Mouse (Mus musculus): Measurements from ENCODE around the gene Ccdc71l. TPM values are rescaled to one million over a fixed set of nuclear protein-coding genes. Genes with fewer than 3 reads are reported as not detected.

The Ccdc71l gene
- 5.3 and 5.9 TPM in 2 replicates for polyA plus RNA-seq (2014; fragmentation: Nextera tagmentation; extraction: Ambion mirVana)

DNA sequence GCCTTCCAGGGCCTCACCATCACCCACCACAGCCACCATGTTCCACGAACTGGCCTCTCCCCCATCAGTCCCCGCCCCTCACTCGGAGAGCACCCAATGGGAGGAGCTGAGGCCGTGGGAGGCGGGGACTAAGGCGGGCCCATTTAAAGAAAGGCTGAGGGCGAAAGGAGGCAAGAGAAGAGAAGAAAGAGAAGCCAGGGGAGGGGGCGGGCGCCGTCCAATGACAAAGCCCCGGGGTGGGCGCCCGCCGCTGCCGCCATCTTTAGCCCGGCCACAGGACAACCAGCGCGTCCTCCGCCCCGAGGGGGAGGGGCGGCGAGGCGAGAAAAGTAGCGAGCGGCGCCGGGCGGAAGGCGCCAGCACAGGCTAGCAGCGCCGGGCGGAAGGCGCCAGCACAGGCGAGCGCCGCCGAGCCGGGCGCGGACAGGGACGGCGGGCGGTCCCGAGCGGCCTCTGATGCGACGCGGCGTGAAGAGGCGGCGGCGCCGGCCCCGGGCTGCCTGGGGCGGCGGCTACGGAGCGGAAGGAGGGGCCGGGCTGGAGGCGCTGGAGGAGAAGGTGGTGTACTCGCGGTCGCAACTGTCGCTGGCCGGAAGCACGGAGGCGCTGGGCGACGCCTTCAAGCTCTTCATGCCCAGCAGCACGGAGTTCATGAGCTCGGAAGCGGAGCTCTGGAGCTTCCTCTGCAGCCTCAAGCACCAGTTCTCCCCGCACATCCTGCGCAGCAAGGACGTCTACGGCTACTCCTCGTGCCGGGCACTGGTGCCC, at the start of gene Ccdc71l:
TSS of gene Ccdc71l (plus strand) at position 177 of the 768 bp plus-strand sequence.
- WGBS, result under 1% methylated on average over 56 of the region's 78 CpGs
- peak within 1 kb of the TSS; percentile 82 for H3K4me3 ChIP-seq (ENCODE audit: low read depth, low read length)
- ATAC-seq, result peak; percentile 90
- DNase-seq (ENCODE audit: low spot score), result peak; percentile 92
- H3K9ac ChIP-seq (ENCODE audit: low read length), result peak within 1 kb of the TSS; percentile 94
- H3K9me3 ChIP-seq (replicated peaks; ENCODE audit: control insufficient read depth, low read length), result no peaks in the 10 kb centered on the region
- no peaks in the 10 kb centered on the region for H3K36me3 ChIP-seq (ENCODE audit: control insufficient read depth, insufficient read depth, low read length)
- H3K4me2 ChIP-seq (ENCODE audit: low read length), result peak within 1 kb of the TSS; percentile 72
- no peaks in the 10 kb centered on the region for H3K27me3 ChIP-seq (replicated peaks; ENCODE audit: control insufficient read depth, insufficient read depth, low read length)
- peaks cover 17% of the 10 kb centered on the region for H3K4me1 ChIP-seq (ENCODE audit: control insufficient read depth, insufficient read depth, low read length)
- H3K27ac ChIP-seq (ENCODE audit: low read depth, low read length), result peak within 1 kb of the TSS; percentile 94

DNA sequence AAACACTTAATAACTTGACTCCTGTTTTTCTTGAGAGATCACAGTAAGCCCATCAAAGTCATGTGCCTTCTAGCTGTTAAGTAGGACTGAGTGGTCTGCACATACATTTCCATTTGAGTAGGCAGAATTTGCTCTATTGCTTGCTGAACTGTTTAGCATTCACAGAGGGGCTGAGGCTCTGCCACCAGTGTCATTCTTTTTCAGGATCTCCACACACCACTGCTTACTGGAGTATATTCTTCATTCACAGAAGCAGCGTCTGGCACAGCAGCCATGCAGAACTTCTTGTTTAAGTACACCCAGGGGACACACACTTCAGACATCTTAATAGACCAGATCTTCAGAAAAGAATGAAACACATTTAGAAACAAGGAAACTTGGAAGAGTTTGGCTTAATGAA, 39.4 kb upstream of the Ccdc71l start:
- Histone ChIP-seq H3K9me3 (replicated peaks; ENCODE audit: control insufficient read depth, low read length) (no peaks in the 10 kb centered on the region), H3K36me3 (ENCODE audit: control insufficient read depth, insufficient read depth, low read length) (no peaks in the 10 kb centered on the region), H3K4me3 (ENCODE audit: low read depth, low read length) (no peak overlapping the region), H3K4me1 (ENCODE audit: control insufficient read depth, insufficient read depth, low read length) (no peaks in the 10 kb centered on the region), H3K9ac (ENCODE audit: low read length) (no peak overlapping the region), H3K27me3 (replicated peaks; ENCODE audit: control insufficient read depth, insufficient read depth, low read length) (no peaks in the 10 kb centered on the region), H3K27ac (ENCODE audit: low read depth, low read length) (no peak overlapping the region), H3K4me2 (ENCODE audit: low read length) (no peak overlapping the region)
- ATAC-seq, result no peak
- WGBS, result 69% methylated on average over 1 of the region's 1 CpGs
- no peak for DNase-seq (ENCODE audit: low spot score)

- 93% methylated on average over 1 of the region's 1 CpGs for WGBS
- no peak overlapping the region for H3K4me2 ChIP-seq (ENCODE audit: low read length)
- H3K36me3 ChIP-seq (ENCODE audit: control insufficient read depth, insufficient read depth, low read length), result no peaks in the 10 kb centered on the region
- H3K9me3 ChIP-seq (replicated peaks; ENCODE audit: control insufficient read depth, low read length), result no peaks in the 10 kb centered on the region
- DNase-seq (ENCODE audit: low spot score) (no peak), ATAC-seq (no peak)
- H3K4me3 ChIP-seq (ENCODE audit: low read depth, low read length), result no peak overlapping the region
- no peak overlapping the region for H3K9ac ChIP-seq (ENCODE audit: low read length)
- no peaks in the 10 kb centered on the region for H3K27me3 ChIP-seq (replicated peaks; ENCODE audit: control insufficient read depth, insufficient read depth, low read length)
- no peak overlapping the region for H3K27ac ChIP-seq (ENCODE audit: low read depth, low read length)
- H3K4me1 ChIP-seq (ENCODE audit: control insufficient read depth, insufficient read depth, low read length), result no peaks in the 10 kb centered on the region
Measured at GRCm38 (mm10) chr12:32343487-32343886, 35.0 kb upstream of the Ccdc71l start.

DNA sequence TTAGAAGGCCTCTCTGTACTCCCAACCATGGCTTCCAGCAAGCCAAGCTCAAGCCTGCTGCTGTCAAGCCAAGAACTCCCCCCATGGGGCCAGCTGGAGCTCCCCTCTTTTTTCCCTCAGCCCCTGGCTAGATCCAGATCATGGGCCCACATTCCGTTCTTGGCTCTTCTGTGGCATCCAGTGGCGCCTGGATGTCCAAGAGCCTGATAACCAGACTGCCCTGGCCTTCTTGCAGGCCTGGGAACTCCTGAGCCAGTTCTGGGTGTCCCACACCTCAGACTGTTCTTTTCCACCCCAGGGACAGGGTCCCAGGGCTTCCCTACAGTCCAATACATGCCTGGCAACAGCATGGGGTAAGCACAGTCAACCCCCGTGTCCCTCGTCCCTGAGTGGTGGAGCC, 32.4 kb upstream of the Ccdc71l start:
- no peak overlapping the region for H3K4me3 ChIP-seq (ENCODE audit: low read depth, low read length)
- no peak overlapping the region for H3K4me2 ChIP-seq (ENCODE audit: low read length)
- no peaks in the 10 kb centered on the region for H3K36me3 ChIP-seq (ENCODE audit: control insufficient read depth, insufficient read depth, low read length)
- DNase-seq (ENCODE audit: low spot score) (no peak), ATAC-seq (no peak)
- no peak overlapping the region for H3K9ac ChIP-seq (ENCODE audit: low read length)
- no peaks in the 10 kb centered on the region for H3K4me1 ChIP-seq (ENCODE audit: control insufficient read depth, insufficient read depth, low read length)
- no peak overlapping the region for H3K27ac ChIP-seq (ENCODE audit: low read depth, low read length)
- no peaks in the 10 kb centered on the region for H3K9me3 ChIP-seq (replicated peaks; ENCODE audit: control insufficient read depth, low read length)
- no peaks in the 10 kb centered on the region for H3K27me3 ChIP-seq (replicated peaks; ENCODE audit: control insufficient read depth, insufficient read depth, low read length)
- 87% methylated on average over 4 of the region's 4 CpGs for WGBS

GRCm38 (mm10) chr12:32348493-32348892, 30.0 kb upstream of the Ccdc71l start:
- H3K4me3 ChIP-seq (ENCODE audit: low read depth, low read length), result no peak overlapping the region

DNA sequence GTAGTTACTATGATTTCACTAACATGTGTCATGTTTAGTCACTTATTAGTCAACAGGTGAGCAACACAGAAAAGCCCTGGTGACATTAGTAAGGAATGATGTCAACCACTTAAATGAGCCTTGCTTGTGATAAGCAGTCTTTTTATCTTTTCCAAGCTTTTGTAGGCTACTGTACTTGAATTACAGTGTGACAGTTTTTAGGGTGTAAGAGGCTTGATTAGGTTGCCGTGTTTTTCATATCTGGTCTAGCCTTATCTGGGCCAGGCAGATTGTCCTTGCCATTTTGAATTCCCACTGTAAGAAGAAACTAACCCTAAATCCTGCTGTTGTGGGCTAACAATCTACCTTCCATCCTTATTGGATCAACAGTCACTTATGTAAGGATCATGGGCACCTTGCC, 26.6 kb upstream of the Ccdc71l start:
- Histone ChIP-seq H3K9me3 (replicated peaks; ENCODE audit: control insufficient read depth, low read length) (no peaks in the 10 kb centered on the region), H3K9ac (ENCODE audit: low read length) (no peak overlapping the region), H3K36me3 (ENCODE audit: control insufficient read depth, insufficient read depth, low read length) (no peaks in the 10 kb centered on the region), H3K4me3 (ENCODE audit: low read depth, low read length) (no peak overlapping the region), H3K4me2 (ENCODE audit: low read length) (no peak overlapping the region), H3K4me1 (ENCODE audit: control insufficient read depth, insufficient read depth, low read length) (no peaks in the 10 kb centered on the region), H3K27ac (ENCODE audit: low read depth, low read length) (no peak overlapping the region), H3K27me3 (replicated peaks; ENCODE audit: control insufficient read depth, insufficient read depth, low read length) (no peaks in the 10 kb centered on the region)
- ATAC-seq, result no peak
- 97% methylated on average over 1 of the region's 1 CpGs for WGBS
- DNase-seq (ENCODE audit: low spot score), result no peak

More at GRCm38 (mm10) chr12:32348493-32348892, 30.0 kb upstream of the Ccdc71l start:
- H3K36me3 ChIP-seq (ENCODE audit: control insufficient read depth, insufficient read depth, low read length), result no peaks in the 10 kb centered on the region
- ATAC-seq (no peak), DNase-seq (ENCODE audit: low spot score) (no peak)
- no peaks in the 10 kb centered on the region for H3K27me3 ChIP-seq (replicated peaks; ENCODE audit: control insufficient read depth, insufficient read depth, low read length)
- no peaks in the 10 kb centered on the region for H3K4me1 ChIP-seq (ENCODE audit: control insufficient read depth, insufficient read depth, low read length)
- no peak overlapping the region for H3K9ac ChIP-seq (ENCODE audit: low read length)
- H3K4me2 ChIP-seq (ENCODE audit: low read length), result no peak overlapping the region
- H3K27ac ChIP-seq (ENCODE audit: low read depth, low read length), result no peak overlapping the region
- WGBS, result 76% methylated on average over 3 of the region's 3 CpGs
- no peaks in the 10 kb centered on the region for H3K9me3 ChIP-seq (replicated peaks; ENCODE audit: control insufficient read depth, low read length)

DNA sequence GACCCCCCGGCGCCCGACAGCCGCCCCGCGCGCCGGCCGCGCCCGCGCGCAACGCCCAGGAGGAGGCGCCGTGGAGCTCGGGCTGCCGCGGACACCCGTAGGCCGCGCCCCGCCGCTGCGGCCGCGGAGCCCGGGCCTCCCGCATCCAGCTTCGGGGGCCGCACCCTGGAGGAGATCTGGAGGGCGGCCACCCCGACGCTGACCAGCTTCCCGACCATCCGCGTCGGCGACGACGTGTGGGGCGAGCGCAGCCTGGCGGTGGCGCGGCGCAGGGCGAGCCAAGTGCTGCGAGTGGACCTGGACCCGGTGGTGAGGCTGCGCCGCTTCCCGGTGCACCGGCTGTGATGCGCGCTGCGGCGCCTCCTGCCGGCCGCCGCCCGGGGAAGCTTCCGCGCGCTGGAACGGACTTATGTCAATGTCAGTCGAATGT, 807 bp downstream of the Ccdc71l start:
- peak overlapping the region; percentile 94 for H3K27ac ChIP-seq (ENCODE audit: low read depth, low read length)
- peak; percentile 86 for ATAC-seq
- WGBS, result under 1% methylated on average over 62 of the region's 67 CpGs

DNA sequence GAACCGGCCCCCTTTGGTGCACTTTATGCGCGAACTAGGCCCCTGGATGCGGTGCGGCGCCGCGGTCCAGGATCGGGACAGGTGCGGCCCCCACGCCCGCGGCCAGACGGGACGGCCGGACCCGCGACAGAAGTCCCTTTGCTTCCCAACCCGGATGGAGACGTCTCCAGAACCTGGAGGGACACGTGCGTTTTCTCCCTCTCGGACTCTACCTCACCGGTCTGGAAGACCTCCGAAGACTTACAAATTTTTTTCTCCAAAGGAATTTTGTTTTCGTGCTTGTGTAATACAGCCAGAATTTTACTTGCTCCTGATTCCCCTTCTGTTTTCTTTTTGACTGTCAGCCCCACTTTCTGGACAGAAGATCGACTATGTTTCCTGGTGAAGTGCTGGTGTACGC, 1.2 kb downstream of the Ccdc71l start:
- WGBS, result 3% methylated on average over 24 of the region's 28 CpGs

More for the DNA sequence above, 807 bp downstream of the Ccdc71l start:
- Histone ChIP-seq H3K4me3 (ENCODE audit: low read depth, low read length) (peak overlapping the region; percentile 82), H3K27me3 (replicated peaks; ENCODE audit: control insufficient read depth, insufficient read depth, low read length) (no peaks in the 10 kb centered on the region), H3K4me1 (ENCODE audit: control insufficient read depth, insufficient read depth, low read length) (peaks cover 17% of the 10 kb centered on the region), H3K9ac (ENCODE audit: low read length) (peak overlapping the region; percentile 94), H3K9me3 (replicated peaks; ENCODE audit: control insufficient read depth, low read length) (no peaks in the 10 kb centered on the region), H3K4me2 (ENCODE audit: low read length) (peak overlapping the region; percentile 72), H3K36me3 (ENCODE audit: control insufficient read depth, insufficient read depth, low read length) (no peaks in the 10 kb centered on the region)
- peak; percentile 82 for DNase-seq (ENCODE audit: low spot score)

DNA sequence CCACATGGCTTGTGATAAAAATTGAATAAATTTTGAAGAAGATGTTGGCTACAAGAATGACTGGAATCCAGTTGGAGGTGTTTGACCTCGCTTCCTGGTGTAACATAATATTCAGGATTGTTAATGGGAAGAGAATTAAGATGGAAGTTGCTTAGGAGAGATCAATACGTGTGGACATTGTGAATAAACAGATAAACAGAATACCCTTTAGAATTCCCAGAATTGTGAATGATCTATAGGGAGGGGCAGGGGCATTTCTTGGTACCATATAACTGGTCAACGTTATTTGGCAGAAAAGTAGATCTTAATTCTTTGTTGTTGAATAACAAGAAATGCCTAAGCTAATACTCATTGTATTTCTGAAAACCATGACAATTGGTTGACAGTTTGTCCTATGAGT, 2.0 kb downstream of the Ccdc71l start:
- Histone ChIP-seq H3K4me3 (ENCODE audit: low read depth, low read length) (peak overlapping the region; percentile 82), H3K4me1 (ENCODE audit: control insufficient read depth, insufficient read depth, low read length) (peaks cover 17% of the 10 kb centered on the region), H3K9me3 (replicated peaks; ENCODE audit: control insufficient read depth, low read length) (no peaks in the 10 kb centered on the region), H3K27me3 (replicated peaks; ENCODE audit: control insufficient read depth, insufficient read depth, low read length) (no peaks in the 10 kb centered on the region), H3K27ac (ENCODE audit: low read depth, low read length) (no peak overlapping the region), H3K4me2 (ENCODE audit: low read length) (peak overlapping the region; percentile 72), H3K9ac (ENCODE audit: low read length) (no peak overlapping the region; the same call in 1 of the 2 replicates), H3K36me3 (ENCODE audit: control insufficient read depth, insufficient read depth, low read length) (no peaks in the 10 kb centered on the region)
- DNase-seq (ENCODE audit: low spot score) (no peak), ATAC-seq (no peak)
- WGBS, result 67% methylated on average over 3 of the region's 3 CpGs

More for the DNA sequence above, 1.2 kb downstream of the Ccdc71l start:
- Histone ChIP-seq H3K9ac (ENCODE audit: low read length) (peak overlapping the region; percentile 94), H3K4me2 (ENCODE audit: low read length) (peak overlapping the region; percentile 72), H3K4me1 (ENCODE audit: control insufficient read depth, insufficient read depth, low read length) (peaks cover 17% of the 10 kb centered on the region), H3K36me3 (ENCODE audit: control insufficient read depth, insufficient read depth, low read length) (no peaks in the 10 kb centered on the region), H3K9me3 (replicated peaks; ENCODE audit: control insufficient read depth, low read length) (no peaks in the 10 kb centered on the region), H3K27ac (ENCODE audit: low read depth, low read length) (peak overlapping the region; percentile 94; the same call in 1 of the 2 replicates), H3K4me3 (ENCODE audit: low read depth, low read length) (peak overlapping the region; percentile 82), H3K27me3 (replicated peaks; ENCODE audit: control insufficient read depth, insufficient read depth, low read length) (no peaks in the 10 kb centered on the region)
- DNase-seq (ENCODE audit: low spot score) (no peak), ATAC-seq (no peak)
